Mouse (Mus musculus) liver, adult 2 months (tissue): ENCODE measurements around the gene Lpp. TPM values are rescaled to one million over a fixed set of nuclear protein-coding genes. Genes with fewer than 3 reads are reported as not detected.

Experiments
- DNase-seq: peaks from one replicate; pipeline ENCODE4 v3.0.0-alpha.2; 2011; ENCODE audit warnings: low read depth, low spot score; ENCODE audit errors: extremely low read depth
- H3K27ac ChIP-seq: fragments of 200-500 bp; replicated peaks from 2 replicates; pipeline ENCODE4 v1.5.1; 2012; ENCODE audit warnings: low read depth, mild to moderate bottlenecking, control low read depth, inconsistent platforms, low read length; ENCODE audit not compliant: insufficient read depth
- H3K27me3 ChIP-seq: fragments of 200-500 bp; 2 replicates; pipeline ENCODE4 v1.6.1; 2012; ENCODE audit warnings: mild to moderate bottlenecking, moderate library complexity, low read length, inconsistent platforms; ENCODE audit not compliant: control insufficient read depth, insufficient read depth
- H3K36me3 ChIP-seq: fragments of 200-500 bp; 2 replicates; pipeline ENCODE4 v1.6.1; 2012; ENCODE audit warnings: low read length, inconsistent platforms; ENCODE audit not compliant: control insufficient read depth, insufficient read depth
- H3K4me1 ChIP-seq: fragments of 200-500 bp; 2 replicates; pipeline ENCODE4 v1.6.1; 2011; ENCODE audit warnings: low read length; ENCODE audit not compliant: control insufficient read depth, insufficient read depth
- H3K4me3 ChIP-seq: fragments of 200-500 bp; 2 replicates; pipeline ENCODE4 v1.5.1; 2011; ENCODE audit warnings: low read depth, mild to moderate bottlenecking, control low read depth, low read length, moderate library complexity; ENCODE audit not compliant: insufficient read depth
- H3K79me2 ChIP-seq: fragments of 200-500 bp; 2 replicates; pipeline ENCODE4 v1.6.1; 2012; ENCODE audit warnings: inconsistent platforms, mild to moderate bottlenecking, low read length, moderate library complexity; ENCODE audit not compliant: control insufficient read depth, insufficient read depth
- H3K9ac ChIP-seq: fragments of 200-500 bp; 2 replicates; pipeline ENCODE4 v1.6.1; 2012; ENCODE audit warnings: low read depth, mild to moderate bottlenecking, control low read depth, inconsistent platforms, low read length
- CTCF ChIP-seq: fragments of 200-500 bp; IDR thresholded peaks from 2 replicates; pipeline ENCODE4 v1.5.1; 2011; ENCODE audit warnings: low read depth, low read length, control low read depth
- POLR2A ChIP-seq: fragments of 200-500 bp; IDR thresholded peaks from 2 replicates; pipeline ENCODE4 v1.6.1; 2011; ENCODE audit warnings: low read length, control low read depth; ENCODE audit not compliant: insufficient read depth; ENCODE audit errors: extremely low read depth
- WGBS: fragments of 180-500 bp; shearing (Covaris S2); methylation state at CpG from one replicate; pipeline ENCODE4 v1.1.7; 2018; 5-methylcytosine and 5-hydroxymethylcytosine counted together
- polyA plus RNA-seq: library from polyadenylated mRNA; depleted of rRNA; stranded (reverse); fragments of >200 nt; gene quantifications from 2 replicates; pipeline ENCODE4 v1.2.3, GENCODE M21; 2012
- total RNA-seq: library from RNA; depleted of rRNA; stranded (reverse); fragments of >200 nt; gene quantifications from 2 replicates; pipeline ENCODE4 v1.2.3, GENCODE M21; 2014

Lpp gene
- total and polyA plus RNA-seq, 2 experiments: 7.5 to 23.0 TPM

DNA sequence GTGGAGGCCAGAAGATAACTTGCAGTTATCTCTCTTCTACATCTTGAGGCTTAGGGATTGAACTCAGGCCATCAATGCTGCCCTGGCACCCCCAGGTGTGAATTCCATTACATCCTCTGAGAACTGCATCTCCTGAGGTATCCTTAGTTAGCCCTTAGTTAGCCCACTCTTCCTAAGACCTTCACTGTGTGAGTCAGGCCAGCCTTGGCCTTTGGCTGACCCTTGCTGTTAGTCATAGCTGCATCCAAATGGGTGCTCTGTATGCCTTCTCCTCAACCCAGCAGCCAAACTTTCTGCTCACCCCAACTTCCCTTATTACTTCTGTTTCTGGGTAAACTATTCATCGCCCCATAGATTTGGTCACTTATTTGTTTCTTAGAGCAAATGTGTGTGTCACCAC lies 31.6 kb upstream of the Lpp start:
- Histone ChIP-seq H3K4me1 (0 out of 2 replicates have a peak, but pooled peaks cover 2% of the 10 kb centered on the region), H3K79me2 (no peaks in the 10 kb centered on the region), H3K36me3 (no peaks in the 10 kb centered on the region), H3K27ac (no peak overlapping the region), H3K4me3 (no peak overlapping the region), H3K27me3 (no peaks in the 10 kb centered on the region), H3K9ac (no peak overlapping the region)
- TF ChIP-seq CTCF (no peak), POLR2A (no peak)
- no peak for DNase-seq
- WGBS: 79% methylated on average over 1 of the region's 1 CpGs

- Histone ChIP-seq H3K4me3 (no peak overlapping the region), H3K27me3 (no peaks in the 10 kb centered on the region), H3K4me1 (0 out of 2 replicates have a peak, but pooled peaks cover 2% of the 10 kb centered on the region), H3K27ac (no peak overlapping the region), H3K79me2 (no peaks in the 10 kb centered on the region), H3K9ac (no peak overlapping the region), H3K36me3 (no peaks in the 10 kb centered on the region)
- TF ChIP-seq POLR2A (no peak), CTCF (no peak)
- peak; percentile 86 for DNase-seq
- 37% methylated on average over 7 of the region's 7 CpGs for whole genome bisulfite sequencing
Observed at GRCm38 (mm10) chr16:24364030-24364687, 29.1 kb upstream of the Lpp start.

- 75% methylated on average over 4 of the region's 4 CpGs for WGBS
- Histone ChIP-seq H3K27me3 (no peaks in the 10 kb centered on the region), H3K27ac (no peak overlapping the region), H3K36me3 (no peaks in the 10 kb centered on the region), H3K4me3 (no peak overlapping the region), H3K4me1 (peaks cover 9% of the 10 kb centered on the region; the same call in 1 of the 2 replicates), H3K9ac (no peak overlapping the region), H3K79me2 (no peaks in the 10 kb centered on the region)
- TF ChIP-seq CTCF: no peak
- no peak for TF ChIP-seq POLR2A
- peak; percentile 66 for DNase-seq
Observed at GRCm38 (mm10) chr16:24365900-24366299, 27.4 kb upstream of the Lpp start.

DNA sequence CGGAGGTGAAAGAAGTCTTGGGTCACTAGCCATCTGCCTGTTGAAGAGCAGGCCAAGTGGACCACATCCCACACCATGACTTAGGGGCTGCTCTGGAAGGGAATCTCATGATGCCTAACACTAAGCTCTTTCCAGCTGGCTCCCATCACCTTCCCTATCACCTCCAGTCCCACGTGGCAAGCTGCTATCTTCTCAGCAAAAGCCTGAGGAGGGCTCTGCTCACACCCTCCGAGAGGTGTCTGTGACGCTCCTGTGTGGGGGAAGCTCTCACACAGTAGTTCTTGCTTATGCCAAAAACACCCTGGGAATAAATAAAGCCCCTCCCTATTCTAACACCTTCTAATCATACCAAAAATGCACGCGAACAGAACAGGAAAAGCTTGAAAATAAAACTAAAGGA lies 26.2 kb upstream of the Lpp start:
- Histone ChIP-seq H3K36me3 (no peaks in the 10 kb centered on the region), H3K27me3 (no peaks in the 10 kb centered on the region), H3K4me1 (peaks cover 9% of the 10 kb centered on the region; the same call in 1 of the 2 replicates), H3K27ac (no peak overlapping the region), H3K79me2 (no peaks in the 10 kb centered on the region), H3K9ac (no peak overlapping the region), H3K4me3 (no peak overlapping the region)
- no peak for DNase-seq
- no peak for TF ChIP-seq CTCF
- TF ChIP-seq POLR2A: no peak
- WGBS: 79% methylated on average over 6 of the region's 6 CpGs

GRCm38 (mm10) chr16:24367506-24367905 lies 25.8 kb upstream of the Lpp start:
- WGBS: 78% methylated on average over 7 of the region's 7 CpGs
- no peak for TF ChIP-seq POLR2A
- Histone ChIP-seq H3K36me3 (no peaks in the 10 kb centered on the region), H3K9ac (no peak overlapping the region), H3K27me3 (no peaks in the 10 kb centered on the region), H3K79me2 (no peaks in the 10 kb centered on the region), H3K4me1 (peaks cover 9% of the 10 kb centered on the region; the same call in 1 of the 2 replicates), H3K27ac (no peak overlapping the region), H3K4me3 (no peak overlapping the region)
- DNase-seq: no peak

GRCm38 (mm10) chr16:24376478-24376877 lies 16.8 kb upstream of the Lpp start:
- DNase-seq: no peak
- Histone ChIP-seq H3K4me1 (no peaks in the 10 kb centered on the region), H3K4me3 (no peak overlapping the region), H3K27me3 (no peaks in the 10 kb centered on the region), H3K36me3 (no peaks in the 10 kb centered on the region), H3K79me2 (no peaks in the 10 kb centered on the region), H3K27ac (no peak overlapping the region), H3K9ac (no peak overlapping the region)
- no peak for TF ChIP-seq CTCF
- TF ChIP-seq POLR2A: no peak
